Mouse (Mus musculus) midbrain, embryonic 13.5 days (tissue): ENCODE measurements at regions not wholly inside any gene's neighbourhood (a gene's known extent, or its start where the extent isn't known, plus 50 kb on each side); places are given as distances from the start of the nearest gene placed in this dataset.
A peak's percentile ranks its signal among the peaks of the same experiment; 100 is the strongest.

Experiments used
- ATAC-seq: fragments of 200-750 bp; cut with Nextera tagmentation; 2 replicates; pipeline ENCODE4 v1.8.0; 2017; ENCODE audit warnings: mild to moderate bottlenecking, moderate TSS enrichment, moderate library complexity
- H3K27ac ChIP-seq: fragments of 300-500 bp; sonication (generic); 2 replicates; pipeline ENCODE4 v1.5.1; 2015; ENCODE audit warnings: inconsistent platforms, mild to moderate bottlenecking, moderate library complexity
- H3K27me3 ChIP-seq: fragments of 300-500 bp; sonication (generic); 2 replicates; pipeline ENCODE4 v1.6.1; 2015; ENCODE audit warnings: mild to moderate bottlenecking, inconsistent platforms
- H3K36me3 ChIP-seq: fragments of 300-500 bp; sonication (generic); 2 replicates; pipeline ENCODE4 v1.6.1; 2015; ENCODE audit warnings: mild to moderate bottlenecking, inconsistent platforms
- H3K4me1 ChIP-seq: fragments of 300-500 bp; sonication (generic); replicated peaks from 2 replicates; pipeline ENCODE4 v1.6.1; 2015; ENCODE audit warnings: inconsistent platforms
- H3K4me2 ChIP-seq: fragments of 300-500 bp; sonication (generic); replicated peaks from 2 replicates; pipeline ENCODE4 v1.6.1; 2015; ENCODE audit warnings: moderate library complexity, mild to moderate bottlenecking, inconsistent platforms
- H3K4me3 ChIP-seq: fragments of 300-500 bp; sonication (generic); replicated peaks from 2 replicates; pipeline ENCODE4 v1.5.1; 2015; ENCODE audit warnings: mild to moderate bottlenecking, inconsistent platforms
- H3K9ac ChIP-seq: fragments of 300-500 bp; sonication (generic); replicated peaks from 2 replicates; pipeline ENCODE4 v1.6.1; 2015; ENCODE audit warnings: mild to moderate bottlenecking, inconsistent platforms
- H3K9me3 ChIP-seq: fragments of 300-500 bp; sonication (generic); 2 replicates; pipeline ENCODE4 v1.6.1; 2016; ENCODE audit warnings: mild to moderate bottlenecking, inconsistent platforms
- WGBS: fragments of 180-500 bp; shearing (Covaris S2); methylation state at CpG from one replicate; pipeline ENCODE4 v1.1.7; 2015; 5-methylcytosine and 5-hydroxymethylcytosine counted together

- Histone ChIP-seq H3K4me3 (peak overlapping the region; percentile 22), H3K27me3 (no peaks in the 10 kb centered on the region), H3K9ac (no peak overlapping the region; the same call in 1 of the 2 replicates), H3K36me3 (no peaks in the 10 kb centered on the region), H3K27ac (no peak overlapping the region), H3K4me1 (peaks cover 8% of the 10 kb centered on the region), H3K4me2 (peak overlapping the region; percentile 50), H3K9me3 (peaks cover 14% of the 10 kb centered on the region; the same call in 1 of the 2 replicates)
- ATAC-seq, result 0 out of 2 replicates have a peak, but pooled peaks have one; percentile 43
- WGBS, result 12% methylated on average over 21 of the region's 21 CpGs
Measured at GRCm38 (mm10) chr5:103355372-103356300, 69.4 kb upstream of the Ptpn13 start.

GRCm38 (mm10) chr5:103343869-103344268 lies 81.1 kb upstream of the Ptpn13 start:
- Histone ChIP-seq H3K4me1 (peaks cover 15% of the 10 kb centered on the region), H3K4me3 (no peak overlapping the region), H3K36me3 (no peaks in the 10 kb centered on the region), H3K4me2 (no peak overlapping the region), H3K27ac (no peak overlapping the region), H3K9ac (no peak overlapping the region), H3K27me3 (peaks cover 6% of the 10 kb centered on the region), H3K9me3 (peaks cover 9% of the 10 kb centered on the region; the same call in 1 of the 2 replicates)
- no peak for ATAC-seq
- 30% methylated on average over 2 of the region's 2 CpGs for WGBS

- Histone ChIP-seq H3K27me3 (peaks cover 8% of the 10 kb centered on the region), H3K4me3 (no peak overlapping the region), H3K9me3 (peaks cover 3% of the 10 kb centered on the region; the same call in 1 of the 2 replicates), H3K4me2 (no peak overlapping the region), H3K9ac (no peak overlapping the region), H3K36me3 (no peaks in the 10 kb centered on the region), H3K4me1 (peaks cover 30% of the 10 kb centered on the region), H3K27ac (no peak overlapping the region)
- ATAC-seq, result peak; percentile 69
- WGBS, result 43% methylated on average over 3 of the region's 3 CpGs
Measured at GRCm38 (mm10) chr5:103341456-103341855, 83.5 kb upstream of the Ptpn13 start.

- Histone ChIP-seq H3K9me3 (no peaks in the 10 kb centered on the region), H3K4me1 (peaks cover 39% of the 10 kb centered on the region), H3K36me3 (no peaks in the 10 kb centered on the region), H3K4me3 (no peak overlapping the region), H3K9ac (no peak overlapping the region), H3K4me2 (no peak overlapping the region), H3K27ac (peak overlapping the region; percentile 21; the same call in 1 of the 2 replicates), H3K27me3 (peaks cover 8% of the 10 kb centered on the region)
- ATAC-seq, result no peak
- WGBS, result 34% methylated on average over 9 of the region's 9 CpGs
Measured at GRCm38 (mm10) chr5:103340626-103341025, 84.4 kb upstream of the Ptpn13 start.

GRCm38 (mm10) chr5:103336689-103337490 lies 88.1 kb upstream of the Ptpn13 start:
- peak; percentile 62 for ATAC-seq
- H3K4me2 ChIP-seq, result peak overlapping the region; percentile 45
- H3K27me3 ChIP-seq, result peaks cover 5% of the 10 kb centered on the region
- no peaks in the 10 kb centered on the region for H3K36me3 ChIP-seq
- 11% methylated on average over 11 of the region's 11 CpGs for WGBS
- peaks cover 42% of the 10 kb centered on the region for H3K4me1 ChIP-seq
- peak overlapping the region; percentile 63 for H3K27ac ChIP-seq
- H3K4me3 ChIP-seq, result peak overlapping the region; percentile 12; the same call in 1 of the 2 replicates
- H3K9ac ChIP-seq, result no peak overlapping the region
- H3K9me3 ChIP-seq, result no peaks in the 10 kb centered on the region

- H3K4me2 ChIP-seq, result peak overlapping the region; percentile 45
- H3K27me3 ChIP-seq, result peaks cover 2% of the 10 kb centered on the region; the same call in 1 of the 2 replicates
- 10% methylated on average over 12 of the region's 12 CpGs for WGBS
- peak overlapping the region; percentile 12; the same call in 1 of the 2 replicates for H3K4me3 ChIP-seq
- H3K27ac ChIP-seq, result peak overlapping the region; percentile 63
- H3K9ac ChIP-seq, result no peak overlapping the region
- ATAC-seq, result peak; percentile 67
- H3K9me3 ChIP-seq, result no peaks in the 10 kb centered on the region
- H3K36me3 ChIP-seq, result no peaks in the 10 kb centered on the region
- H3K4me1 ChIP-seq, result peaks cover 35% of the 10 kb centered on the region
Measured at GRCm38 (mm10) chr5:103335916-103336688, 88.9 kb upstream of the Ptpn13 start.

GRCm38 (mm10) chr5:103326412-103326811 lies 98.6 kb upstream of the Ptpn13 start:
- Histone ChIP-seq H3K4me2 (no peak overlapping the region), H3K27me3 (0 out of 2 replicates have a peak, but pooled peaks cover 3% of the 10 kb centered on the region), H3K9me3 (no peaks in the 10 kb centered on the region), H3K36me3 (no peaks in the 10 kb centered on the region), H3K4me3 (no peak overlapping the region), H3K4me1 (no peaks in the 10 kb centered on the region), H3K9ac (no peak overlapping the region), H3K27ac (no peak overlapping the region)
- 80% methylated on average over 10 of the region's 10 CpGs for WGBS
- ATAC-seq, result no peak

GRCm38 (mm10) chr5:103320341-103320740 lies 104.7 kb upstream of the Ptpn13 start:
- no peak overlapping the region for H3K9ac ChIP-seq
- H3K4me3 ChIP-seq, result no peak overlapping the region
- no peaks in the 10 kb centered on the region for H3K4me1 ChIP-seq
- no peak for ATAC-seq
- no peaks in the 10 kb centered on the region for H3K27me3 ChIP-seq
- no peaks in the 10 kb centered on the region for H3K9me3 ChIP-seq
- H3K4me2 ChIP-seq, result no peak overlapping the region
- H3K36me3 ChIP-seq, result no peaks in the 10 kb centered on the region
- 71% methylated on average over 5 of the region's 5 CpGs for WGBS
- no peak overlapping the region for H3K27ac ChIP-seq

GRCm38 (mm10) chr5:103309806-103310525 lies 98.8 kb upstream of the Mapk10 start:
- H3K36me3 ChIP-seq, result no peaks in the 10 kb centered on the region
- no peaks in the 10 kb centered on the region for H3K27me3 ChIP-seq
- peak; percentile 83 for ATAC-seq
- 8% methylated on average over 9 of the region's 9 CpGs for WGBS
- H3K9me3 ChIP-seq, result no peaks in the 10 kb centered on the region
- peaks cover 14% of the 10 kb centered on the region for H3K4me1 ChIP-seq
- no peak overlapping the region for H3K9ac ChIP-seq
- no peak overlapping the region for H3K4me2 ChIP-seq
- peak overlapping the region; percentile 62 for H3K27ac ChIP-seq
- no peak overlapping the region for H3K4me3 ChIP-seq

- 79% methylated on average over 11 of the region's 11 CpGs for WGBS
- H3K27ac ChIP-seq, result no peak overlapping the region
- H3K4me3 ChIP-seq, result no peak overlapping the region
- H3K4me1 ChIP-seq, result peaks cover 14% of the 10 kb centered on the region
- ATAC-seq, result no peak
- H3K9ac ChIP-seq, result no peak overlapping the region
- H3K36me3 ChIP-seq, result no peaks in the 10 kb centered on the region
- H3K4me2 ChIP-seq, result no peak overlapping the region
- H3K27me3 ChIP-seq, result no peaks in the 10 kb centered on the region
- H3K9me3 ChIP-seq, result 0 out of 2 replicates have a peak, but pooled peaks cover 4% of the 10 kb centered on the region
Measured at GRCm38 (mm10) chr5:103305716-103306447, 94.7 kb upstream of the Mapk10 start.
